In the genomic region with DNA sequence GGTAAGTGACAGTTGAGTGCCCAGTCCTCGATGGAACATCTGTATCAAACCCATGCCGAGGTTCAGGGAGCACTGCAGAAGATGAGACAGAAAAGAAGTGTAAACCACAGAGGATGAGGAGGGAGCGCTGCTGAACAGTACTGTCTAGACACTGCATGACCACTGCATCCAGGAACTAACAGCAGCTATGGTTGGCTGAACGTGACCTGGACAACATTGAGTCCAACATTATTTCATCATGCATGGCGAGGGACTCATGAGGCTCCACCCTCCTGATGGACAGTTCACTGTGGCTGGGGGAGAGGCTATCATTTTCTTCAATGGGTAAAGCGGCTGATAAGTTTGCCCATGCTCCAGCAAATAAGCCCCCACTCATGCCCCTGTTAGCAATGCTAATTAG, we compare ENCODE assay signal across 27 mouse cellular contexts.
DNase-seq lines count a peak whose midpoint lies in the region; ATAC-seq and TF ChIP-seq lines count a peak whose summit lies in the region.
"Had no signal": no experiment of that assay in that cellular context is flagged by ENCODE, and none has a peak within 500 bp of the region (broad histone marks: within the 10 kb centered on the region; RNA-seq: fewer than 3 reads in every experiment).

No protein-coding gene starts in this region.

- TF ChIP-seq POLR2A in liver, adult 2 months (IDR thresholded peaks at IDR 0.05; ENCODE audit: extremely low read depth, insufficient read depth, low read length) = no peak
- TF ChIP-seq POLR2A in CH12.LX (IDR thresholded peaks at IDR 0.05; ENCODE audit: low read depth, low read length) = no peak

- H3K27ac ChIP-seq in embryonic facial prominence, embryonic 15.5 days (replicated peaks) = no peak overlapping the region
- H3K27ac ChIP-seq in embryonic facial prominence, embryonic 10.5 days (replicated peaks) = no peak overlapping the region
- H3K27ac ChIP-seq in liver, adult 2 months (replicated peaks; ENCODE audit: insufficient read depth, low read depth, low read length) = no peak overlapping the region
- H3K27ac ChIP-seq in liver, embryonic 12.5 days = no peak overlapping the region
- H3K27ac ChIP-seq in CH12.LX (ENCODE audit: insufficient read depth, low read depth) = no peak overlapping the region
- H3K27ac ChIP-seq: gastrocnemius, adult 2 months; heart, embryonic 10.5 days; heart, embryonic 13.5 days; hindbrain, embryonic 14.5 days; hindbrain, postnatal 0 days had no signal

- no peak for TF ChIP-seq CTCF in liver, adult 2 months (IDR thresholded peaks at IDR 0.05; ENCODE audit: low read depth, low read length)
- no peak for TF ChIP-seq CTCF in CH12.LX (conservative IDR thresholded peaks at IDR 0.05 in 1 of 2, IDR thresholded peaks at IDR 0.05 in 1 of 2; ENCODE audit: low read depth in 2 of 2, low read length in 2 of 2)

- peak; percentile 34; the same call in 1 of the 2 replicates for ATAC-seq in embryonic facial prominence, embryonic 15.5 days (ENCODE audit: insufficient number of reproducible peaks, low FRiP score, low TSS enrichment, low read depth)
- no peak for ATAC-seq in liver, embryonic 12.5 days
- ATAC-seq: forebrain, embryonic 14.5 days; forebrain, postnatal 0 days; hindbrain, postnatal 0 days; Patski had no signal

- H3K9me3 ChIP-seq in embryonic facial prominence, embryonic 15.5 days (replicated peaks) = no peaks in the 10 kb centered on the region
- no peaks in the 10 kb centered on the region for H3K9me3 ChIP-seq in embryonic facial prominence, embryonic 10.5 days
- H3K9me3 ChIP-seq in liver, embryonic 12.5 days (replicated peaks) = no peaks in the 10 kb centered on the region
- H3K9me3 ChIP-seq in CH12.LX (replicated peaks; ENCODE audit: low read length) = no peaks in the 10 kb centered on the region
- H3K9me3 ChIP-seq: G1E; heart, embryonic 10.5 days; heart, embryonic 13.5 days had no signal

- H3K9ac ChIP-seq in embryonic facial prominence, embryonic 15.5 days = no peak overlapping the region
- H3K9ac ChIP-seq in liver, adult 2 months (ENCODE audit: low read depth, low read length) = no peak overlapping the region
- no peak overlapping the region for H3K9ac ChIP-seq in liver, embryonic 12.5 days
- no peak overlapping the region for H3K9ac ChIP-seq in CH12.LX (ENCODE audit: insufficient read depth, low read depth)
- H3K9ac ChIP-seq: forebrain, postnatal 0 days; heart, embryonic 13.5 days; hindbrain, embryonic 14.5 days had no signal

- H3K36me3 ChIP-seq in embryonic facial prominence, embryonic 15.5 days = no peaks in the 10 kb centered on the region
- no peaks in the 10 kb centered on the region for H3K36me3 ChIP-seq in embryonic facial prominence, embryonic 10.5 days (replicated peaks)
- H3K36me3 ChIP-seq in liver, adult 2 months (ENCODE audit: control insufficient read depth, insufficient read depth, low read length) = no peaks in the 10 kb centered on the region
- no peaks in the 10 kb centered on the region for H3K36me3 ChIP-seq in liver, embryonic 12.5 days
- H3K36me3 ChIP-seq in CH12.LX (replicated peaks in 1 of 2; ENCODE audit: control insufficient read depth in 1 of 2, insufficient read depth in 1 of 2, low read length in 1 of 2) = no peaks in the 10 kb centered on the region
- H3K36me3 ChIP-seq: G1E; heart, embryonic 10.5 days; heart, embryonic 13.5 days had no signal

- DNase-seq in embryonic facial prominence, embryonic 10.5 days (ENCODE audit: low spot score) = no peak
- peak; percentile 51 for DNase-seq in kidney, adult 9 months
- no peak for DNase-seq in kidney, postnatal 10 days
- peak; percentile 34 for DNase-seq in liver, adult 2 months (ENCODE audit: extremely low read depth, low read depth, low spot score)
- no peak for DNase-seq in CH12.LX (ENCODE audit: extremely low read depth)
- DNase-seq in adrenal gland, postnatal 10 days = no peak
- DNase-seq: adrenal gland, postnatal 14 days; cerebellum, adult 11-12 months; cerebellum, adult 8-10 months; cerebellum, postnatal 10 days; cerebellum, postnatal 36 days; embryo, embryonic 11 days; forebrain, postnatal 0 days; gastrocnemius, adult 2 months; gastrocnemius, postnatal 14 days; heart, adult 18-20 months; heart, postnatal 14 days; heart, postnatal 4 days had no signal

- no peak for TF ChIP-seq RAD21 in CH12.LX (IDR thresholded peaks at IDR 0.05; ENCODE audit: low read depth, low read length)

- WGBS in embryonic facial prominence, embryonic 15.5 days = 80% methylated on average over 6 of the region's 6 CpGs
- 83% methylated on average over 6 of the region's 6 CpGs for WGBS in embryonic facial prominence, embryonic 10.5 days
- 89% methylated on average over 6 of the region's 6 CpGs for WGBS in liver, adult 2 months
- 72% methylated on average over 6 of the region's 6 CpGs for WGBS in liver, embryonic 12.5 days (ENCODE audit: insufficient replicate concordance)

- in situ Hi-C loops in CH12.LX (cut with MboI; ENCODE audit: low pct_ligation_motif_present, low pct_unique_long_range_greater_than_20kb, low sequenced_read_pairs) = no loop called here

- no peaks in the 10 kb centered on the region for H3K4me1 ChIP-seq in embryonic facial prominence, embryonic 15.5 days
- no peaks in the 10 kb centered on the region for H3K4me1 ChIP-seq in embryonic facial prominence, embryonic 10.5 days
- no peaks in the 10 kb centered on the region for H3K4me1 ChIP-seq in liver, adult 2 months (ENCODE audit: control insufficient read depth, insufficient read depth, low read length)
- no peaks in the 10 kb centered on the region for H3K4me1 ChIP-seq in liver, embryonic 12.5 days
- peaks cover 5 to 6% of the 10 kb centered on the region in 2 experiments; a peak in 3 of 4 replicates for H3K4me1 ChIP-seq in CH12.LX (ENCODE audit: control insufficient read depth in 1 of 2, insufficient read depth in 2 of 2)
- H3K4me1 ChIP-seq: heart, embryonic 13.5 days had no signal

- dilution Hi-C loops in CH12.LX (cut with MboI; ENCODE audit: extremely low pct_ligation_motif_present, extremely low pct_unique_long_range_greater_than_20kb, low sequenced_read_pairs) = no loop called here

- TF ChIP-seq EP300 in CH12.LX (IDR thresholded peaks at IDR 0.05; ENCODE audit: low read length) = no peak

- no peaks in the 10 kb centered on the region for H3K27me3 ChIP-seq in embryonic facial prominence, embryonic 15.5 days
- H3K27me3 ChIP-seq in embryonic facial prominence, embryonic 10.5 days (replicated peaks; ENCODE audit: low read depth, poor library complexity, severe bottlenecking) = no peaks in the 10 kb centered on the region
- no peaks in the 10 kb centered on the region for H3K27me3 ChIP-seq in liver, adult 2 months (ENCODE audit: control insufficient read depth, insufficient read depth, low read length)
- H3K27me3 ChIP-seq in liver, embryonic 12.5 days (replicated peaks) = no peaks in the 10 kb centered on the region
- H3K27me3 ChIP-seq in CH12.LX (replicated peaks) = no peaks in the 10 kb centered on the region
- H3K27me3 ChIP-seq: heart, embryonic 13.5 days; Patski had no signal

- no peak overlapping the region for H3K4me2 ChIP-seq in embryonic facial prominence, embryonic 15.5 days (replicated peaks)
- no peak overlapping the region for H3K4me2 ChIP-seq in liver, embryonic 12.5 days
- H3K4me2 ChIP-seq in CH12.LX (ENCODE audit: insufficient read depth, low read depth, poor library complexity, severe bottlenecking) = peak overlapping the region; percentile 41
- H3K4me2 ChIP-seq: heart, embryonic 13.5 days; hindbrain, embryonic 14.5 days had no signal

- H3K79me2 ChIP-seq in liver, adult 2 months (ENCODE audit: control insufficient read depth, insufficient read depth, low read length) = no peaks in the 10 kb centered on the region
- no peaks in the 10 kb centered on the region for H3K79me2 ChIP-seq in CH12.LX (replicated peaks; ENCODE audit: control insufficient read depth, extremely low read depth, insufficient read depth, poor library complexity, severe bottlenecking)

- no peak overlapping the region for H3K4me3 ChIP-seq in embryonic facial prominence, embryonic 15.5 days (replicated peaks)
- H3K4me3 ChIP-seq in embryonic facial prominence, embryonic 10.5 days = no peak overlapping the region
- no peak overlapping the region for H3K4me3 ChIP-seq in liver, adult 2 months (ENCODE audit: insufficient read depth, low read depth, low read length)
- H3K4me3 ChIP-seq in liver, embryonic 12.5 days = no peak overlapping the region
- H3K4me3 ChIP-seq in CH12.LX (replicated peaks in 1 of 3; ENCODE audit: low read depth in 2 of 3, low read length in 2 of 3, poor library complexity in 1 of 3) = no peak overlapping the region
- H3K4me3 ChIP-seq: gastrocnemius, adult 2 months; heart, embryonic 10.5 days; heart, embryonic 13.5 days had no signal

TF ChIP-seq in CH12.LX, 34 proteins besides CTCF, POLR2A, EP300 and RAD21:
- TF ChIP-seq ELF1 (IDR thresholded peaks at IDR 0.05; ENCODE audit: low read depth, low read length) (no peak), GABPA (IDR thresholded peaks at IDR 0.05; ENCODE audit: insufficient replicate concordance, low read depth, low read length) (no peak), USF2 (conservative IDR thresholded peaks at IDR 0.05; ENCODE audit: low read depth, low read length) (no peak), CHD2 (IDR thresholded peaks at IDR 0.05; ENCODE audit: low read length) (no peak), E2F4 (IDR thresholded peaks at IDR 0.05; ENCODE audit: insufficient replicate concordance, low read depth, low read length) (no peak), ZNF384 (IDR thresholded peaks at IDR 0.05; ENCODE audit: low read depth, low read length) (no peak), MEF2A (IDR thresholded peaks at IDR 0.05; ENCODE audit: borderline replicate concordance, low read depth, low read length) (no peak), MXI1 (IDR thresholded peaks at IDR 0.05; ENCODE audit: low read depth, low read length) (no peak), JUN (IDR thresholded peaks at IDR 0.05; ENCODE audit: insufficient read depth, low read depth, low read length) (no peak), MYC (IDR thresholded peaks at IDR 0.05; ENCODE audit: low read depth, low read length) (no peak), BHLHE40 (IDR thresholded peaks at IDR 0.05; ENCODE audit: low read depth, low read length) (no peak), MAFK (IDR thresholded peaks at IDR 0.05; ENCODE audit: insufficient replicate concordance, low read length) (no peak)

Comparison
In these comparisons a context has a peak if more than half of its experiments do, and no peak if none do; other contexts are left out.
1. DNase-seq: peak in kidney, adult 9 months (single experiment) and liver, adult 2 months (single experiment); none in embryonic facial prominence, embryonic 10.5 days (single experiment), kidney, postnatal 10 days (single experiment), CH12.LX (single experiment) and adrenal gland, postnatal 10 days (single experiment).